Mouse (Mus musculus) left cerebral cortex, adult 18-20 months (tissue): ENCODE results near the gene Rftn2. TPM values are rescaled to one million over a fixed set of nuclear protein-coding genes. Genes with fewer than 3 reads are reported as not detected.

ENCODE experiments used
- DNase-seq, 2 experiments: peaks; one replicate each; pipeline ENCODE4 v3.0.0; 2021 to 2022; ENCODE audit warnings: low spot score in 2 of 2, mixed read lengths in 1 of 2
- total RNA-seq, 2 experiments: library from RNA; stranded (reverse); gene quantifications; 2 replicates each; pipeline ENCODE4 v1.2.3; 2021

The Rftn2 gene
- total RNA-seq, 2 experiments from 2014 or later = 21.9 to 25.1 TPM

DNA sequence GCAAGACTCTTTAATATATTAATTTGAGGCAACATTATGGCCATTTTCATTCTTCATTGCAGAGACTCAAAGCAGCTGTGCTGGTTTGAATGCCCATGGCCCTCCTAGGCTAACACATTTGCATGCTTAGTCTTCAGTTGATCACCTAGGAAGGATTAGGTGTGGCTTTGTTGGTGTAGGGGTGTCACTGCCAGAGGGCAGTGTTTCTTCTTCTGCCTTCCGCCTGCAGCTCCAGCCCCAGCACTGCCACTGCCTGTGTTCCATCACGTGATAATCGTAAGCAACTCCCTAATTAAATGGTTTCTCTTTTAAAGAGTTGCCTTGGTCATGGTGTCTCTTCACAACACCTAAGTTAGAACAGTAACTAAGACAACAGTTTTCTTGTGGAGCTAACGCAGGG is 13.8 kb downstream of the Rftn2 start:
- no peak for DNase-seq

DNA sequence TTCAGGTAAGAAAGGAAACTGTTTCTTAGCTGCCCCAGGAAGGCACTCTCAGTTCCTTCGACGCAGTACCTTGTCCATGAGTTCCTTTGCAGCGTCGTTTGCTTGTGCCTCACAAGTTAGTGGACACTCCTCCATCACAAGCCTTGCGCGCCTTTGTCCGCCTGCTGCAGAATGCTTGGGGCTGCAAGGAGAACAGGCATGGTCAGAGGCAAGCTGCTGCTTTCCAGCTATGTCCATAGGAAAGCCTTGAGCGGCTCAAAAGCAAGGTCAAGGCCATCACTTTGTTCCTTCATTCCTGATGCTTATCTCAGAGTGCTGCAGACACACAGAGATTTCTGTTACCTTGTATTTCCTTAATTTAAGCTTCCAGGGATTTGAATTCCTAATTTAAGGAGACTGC is 15.5 kb downstream of the Rftn2 start:
- DNase-seq = no peak

DNA sequence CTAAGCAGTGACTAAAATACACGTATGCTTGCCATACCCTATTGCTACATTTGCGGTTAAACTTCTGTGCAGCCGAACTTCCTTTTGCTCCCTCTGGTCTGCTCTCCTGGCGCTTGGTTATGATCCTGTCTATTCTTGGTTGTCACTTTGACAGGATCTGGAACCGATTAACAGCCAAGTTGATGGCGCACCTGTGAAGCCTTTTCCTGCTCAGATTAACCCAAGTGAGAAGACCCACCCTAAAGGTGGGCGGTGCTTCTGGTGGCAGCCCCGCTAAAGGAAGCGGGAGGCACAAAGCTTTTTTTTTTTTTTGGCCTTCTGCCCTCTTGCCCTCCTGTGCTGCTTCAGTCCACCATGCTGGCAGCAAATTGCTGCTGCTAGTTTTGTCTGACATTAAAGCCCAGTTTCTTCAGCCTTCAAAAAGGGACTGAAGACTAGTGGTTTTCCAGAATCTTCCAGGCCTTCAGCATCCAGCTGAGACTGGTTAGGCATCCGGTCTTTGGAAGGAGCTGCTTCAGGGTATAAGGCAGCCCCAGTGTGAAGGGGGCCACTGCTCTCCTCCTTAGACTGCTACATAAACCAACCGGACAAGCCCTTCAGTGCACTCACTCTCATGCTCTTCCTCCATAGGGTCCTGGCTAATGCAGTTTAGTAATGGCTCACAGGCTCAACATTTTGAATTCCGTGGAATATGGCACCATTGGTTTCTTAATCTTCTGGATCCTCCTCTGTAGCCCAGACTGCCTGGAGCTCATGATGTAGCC is 16.2 kb downstream of the Rftn2 start:
- DNase-seq = no peak

DNA sequence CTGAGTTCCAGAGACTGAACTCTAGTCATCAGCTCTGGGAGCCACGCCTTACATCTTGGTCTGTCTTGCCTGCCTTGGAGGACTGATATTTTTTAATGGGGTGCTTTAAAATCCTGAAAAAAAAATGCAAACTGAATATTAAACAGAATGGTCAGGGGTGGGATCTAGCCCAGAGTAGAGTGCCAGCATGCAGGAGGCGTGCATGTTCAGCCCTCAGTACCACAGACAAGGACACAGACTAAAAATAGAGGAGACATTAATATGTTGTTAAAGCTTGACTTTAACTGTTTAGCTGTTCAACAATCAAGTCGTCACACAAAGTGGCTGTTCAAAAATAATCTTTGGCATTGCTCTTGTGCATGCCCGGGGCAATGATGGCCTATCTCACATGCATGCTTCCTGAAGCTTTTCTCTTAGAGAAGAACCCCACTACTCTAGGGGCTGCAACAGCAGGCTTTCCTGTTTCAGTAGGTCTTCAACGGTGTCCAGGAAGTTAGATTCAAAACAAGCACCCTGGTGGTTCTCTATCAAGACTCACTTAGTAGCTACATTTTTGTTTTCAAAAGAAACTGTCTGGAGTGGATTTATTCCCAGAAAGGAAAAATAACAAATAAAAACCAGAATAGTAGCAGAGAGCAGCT is 18.0 kb downstream of the Rftn2 start:
- no peak for DNase-seq

DNA sequence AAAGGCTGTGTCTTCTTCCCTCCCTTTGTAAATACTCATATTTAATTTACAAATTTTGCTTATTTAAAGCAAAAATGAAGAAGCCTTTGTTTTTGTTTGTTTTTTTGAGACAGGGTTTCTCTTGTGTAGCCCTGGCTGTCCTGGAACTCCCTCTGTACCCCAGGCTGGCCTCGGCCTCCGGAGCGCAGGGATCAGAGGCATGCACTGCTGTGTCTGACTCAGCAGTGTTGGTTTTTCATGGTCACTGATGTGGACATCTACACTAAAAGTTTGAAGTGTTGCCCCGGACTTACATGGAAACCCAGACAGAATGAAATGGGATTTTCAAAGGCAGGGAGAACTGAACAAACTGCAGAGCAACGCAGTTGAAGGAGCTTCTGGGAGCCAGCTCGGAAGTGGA is 19.0 kb downstream of the Rftn2 start:
- no peak for DNase-seq

DNA sequence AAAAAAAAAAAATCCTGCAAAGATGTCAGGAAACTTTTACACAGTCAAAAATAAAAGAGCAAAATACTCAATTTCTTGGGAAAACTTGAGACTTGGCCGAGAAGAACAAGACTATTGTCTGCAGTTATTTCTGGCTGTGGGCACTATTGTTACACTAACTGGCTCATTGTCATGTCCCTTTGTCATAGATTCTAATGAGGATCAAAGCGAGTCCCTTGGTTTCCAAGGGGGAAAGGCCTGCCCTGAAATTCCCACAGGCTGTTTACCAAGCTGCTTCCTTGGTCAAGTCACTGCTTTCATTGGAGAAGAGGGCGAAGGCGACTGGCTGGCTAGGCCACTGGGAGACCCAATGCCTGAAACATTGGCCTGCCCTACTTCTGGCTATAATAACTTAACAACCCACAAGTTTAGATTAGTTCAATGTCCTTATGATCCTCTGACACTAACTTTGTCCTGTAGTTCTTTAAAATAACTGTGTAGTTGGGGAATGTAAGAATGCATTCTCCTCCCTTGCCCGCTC is 20.7 kb downstream of the Rftn2 start:
- no peak for DNase-seq

- DNase-seq = peak; percentile 32 to 34
Measured at GRCm38 (mm10) chr1:55201850-55202752, 24.5 kb downstream of the Rftn2 start.

GRCm38 (mm10) chr1:55198719-55199118 is 27.9 kb downstream of the Rftn2 start:
- no peak for DNase-seq

DNA sequence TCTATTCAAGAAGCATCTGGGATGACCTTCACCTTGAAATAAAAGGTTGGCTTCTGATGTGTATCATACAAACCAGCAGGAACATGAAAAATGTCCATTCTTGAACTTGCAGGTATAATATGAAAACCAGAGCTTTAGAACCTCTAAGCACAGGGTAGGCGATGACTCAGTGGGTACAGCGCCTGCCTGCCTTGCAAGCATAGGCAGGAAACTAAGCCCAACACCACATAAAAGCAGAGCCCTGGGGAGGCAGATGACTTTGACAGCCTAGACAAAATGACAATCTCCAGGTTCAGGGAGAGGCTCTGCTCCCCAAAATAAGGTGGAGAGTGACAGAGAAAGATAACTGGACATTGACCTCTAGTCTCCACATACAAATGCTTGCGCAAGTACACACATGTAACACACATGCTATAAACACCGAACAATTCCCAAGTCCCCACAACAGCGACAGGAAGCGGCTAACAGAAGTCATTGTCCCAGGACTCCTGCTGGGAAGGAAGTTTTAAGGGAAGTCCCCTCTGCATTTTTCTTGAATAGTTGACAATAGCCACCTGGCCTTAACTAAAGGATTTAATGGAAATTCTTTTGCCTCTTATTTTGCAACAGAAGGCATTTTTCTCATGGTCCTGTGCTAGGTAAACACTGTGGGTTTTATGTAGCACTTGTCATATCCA is 30.1 kb downstream of the Rftn2 start:
- DNase-seq = no peak

DNA sequence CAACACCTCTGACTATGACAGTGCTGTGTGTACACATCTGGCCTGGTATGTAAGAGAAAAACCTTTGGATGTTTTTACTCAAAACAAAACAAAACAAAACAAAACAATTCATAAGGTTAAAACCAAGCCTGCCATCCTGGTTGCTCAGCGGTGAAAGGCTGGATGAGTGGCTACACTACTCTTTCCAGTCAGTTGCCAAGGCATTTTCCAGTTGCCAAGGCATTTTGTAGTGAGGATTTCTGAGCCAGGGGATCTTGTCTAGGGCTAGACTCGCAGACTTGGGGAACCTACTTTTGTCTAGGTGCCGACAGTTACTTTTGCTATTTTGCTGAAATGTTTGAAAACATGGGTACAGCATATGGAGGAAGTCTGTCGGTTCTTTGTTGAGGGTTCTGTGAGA is 31.6 kb downstream of the Rftn2 start:
- DNase-seq = no peak

GRCm38 (mm10) chr1:55194064-55194915 is 32.3 kb downstream of the Rftn2 start:
- no peak for DNase-seq

- no peak for DNase-seq
Measured at GRCm38 (mm10) chr1:55193316-55193715, 33.3 kb downstream of the Rftn2 start.

- DNase-seq = peak in 1 of 2 experiments; percentile 12
Measured at GRCm38 (mm10) chr1:55192824-55193223, 33.8 kb downstream of the Rftn2 start.

GRCm38 (mm10) chr1:55192015-55192414 is 34.6 kb downstream of the Rftn2 start:
- no peak for DNase-seq

DNA sequence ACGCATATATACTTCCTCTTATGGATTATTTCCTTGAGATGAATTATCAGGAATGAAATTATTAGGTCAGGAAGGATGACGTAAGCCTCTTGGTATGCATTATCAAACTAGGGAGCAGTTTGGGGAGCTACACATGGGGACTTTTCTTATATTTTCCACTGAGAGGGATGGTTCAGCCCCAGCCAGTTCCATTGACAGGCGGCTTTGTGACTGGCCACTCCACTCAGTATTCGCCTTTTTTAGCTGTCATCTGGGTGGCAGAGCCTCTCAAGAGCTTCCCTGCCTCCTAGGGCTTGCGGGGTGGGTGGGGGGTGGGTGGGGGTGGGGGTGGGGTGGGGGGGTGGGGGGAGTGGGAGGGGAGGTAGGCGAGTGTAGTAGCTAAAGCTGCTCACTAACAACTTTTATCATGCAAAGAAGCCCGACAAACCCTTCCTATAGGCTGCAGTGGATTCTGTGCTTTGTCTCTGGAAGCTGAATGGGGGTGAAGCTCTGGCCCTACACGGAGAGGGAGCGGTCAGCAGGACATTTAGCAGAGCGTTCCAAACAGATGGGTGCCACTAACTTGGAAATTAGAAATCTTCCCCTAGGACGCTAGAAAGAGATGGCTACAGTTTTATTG is 39.9 kb downstream of the Rftn2 start:
- no peak for DNase-seq

DNA sequence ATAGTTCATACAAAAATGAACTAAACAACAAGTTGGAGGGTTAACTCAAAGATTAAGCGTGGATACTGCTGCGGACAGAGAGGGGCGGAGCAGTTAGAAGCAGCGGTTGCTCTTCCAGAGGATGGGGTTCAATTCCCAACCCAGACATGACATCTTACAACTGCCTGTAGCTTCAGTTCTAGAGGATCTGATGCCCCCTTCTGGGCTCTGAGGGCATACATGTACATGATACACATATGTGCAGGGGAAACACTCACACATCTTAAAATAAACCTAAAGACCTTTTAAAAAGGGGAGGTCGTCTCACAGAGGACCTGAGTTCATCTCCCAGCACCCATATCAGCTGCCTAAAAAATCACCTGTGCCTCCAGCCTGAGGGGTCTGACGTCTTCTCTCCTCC is 40.9 kb downstream of the Rftn2 start:
- DNase-seq = no peak

DNA sequence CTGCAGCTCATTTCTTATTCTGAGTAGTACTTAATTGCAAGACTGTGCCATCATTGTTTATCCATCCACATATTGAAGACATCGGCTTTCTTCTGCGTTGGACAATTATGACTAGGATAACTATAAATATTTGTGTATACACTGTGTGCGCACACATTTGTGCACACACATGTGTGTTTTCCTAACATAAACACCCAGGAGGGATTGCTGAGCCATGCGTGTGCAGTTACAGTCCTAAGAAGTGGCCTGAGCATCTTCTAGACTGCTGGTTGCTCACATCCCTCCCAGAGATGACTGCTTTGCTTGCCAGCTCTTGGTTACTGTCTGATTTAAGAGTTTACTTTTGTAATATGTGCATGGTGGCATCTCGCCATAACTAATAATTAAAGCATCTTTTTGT is 44.2 kb downstream of the Rftn2 start:
- no peak for DNase-seq

DNA sequence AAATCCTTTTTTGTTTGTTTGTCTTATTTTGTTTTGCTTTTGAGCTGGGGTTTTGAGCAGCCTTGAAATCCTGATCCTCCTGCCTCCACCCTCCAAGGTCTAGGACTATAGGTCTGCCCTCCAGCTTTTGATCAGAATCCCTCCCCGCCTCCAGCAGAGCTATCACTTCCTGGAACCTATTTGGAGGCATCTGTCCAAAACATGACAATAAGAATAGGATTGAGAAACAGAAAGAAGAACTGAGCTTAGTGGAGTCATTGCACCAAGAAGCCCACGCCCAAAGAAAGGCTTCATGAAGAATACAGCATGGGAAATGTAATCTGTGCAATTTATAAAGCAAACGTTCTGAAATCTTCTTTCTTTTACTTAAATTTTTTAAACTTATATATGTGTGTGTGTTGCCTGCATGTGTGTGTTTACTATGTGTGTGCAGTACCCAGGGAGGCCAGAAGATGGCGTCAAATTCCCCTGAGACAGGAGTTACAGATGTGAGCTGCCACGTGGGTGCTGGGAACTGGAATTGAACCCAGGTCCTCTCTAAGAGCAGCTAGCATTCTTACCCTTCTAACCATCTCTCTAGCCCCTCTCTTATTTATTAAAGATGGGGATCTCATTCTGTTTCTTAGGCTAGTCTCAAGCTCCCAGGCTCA is 46.5 kb downstream of the Rftn2 start:
- DNase-seq = no peak

DNA sequence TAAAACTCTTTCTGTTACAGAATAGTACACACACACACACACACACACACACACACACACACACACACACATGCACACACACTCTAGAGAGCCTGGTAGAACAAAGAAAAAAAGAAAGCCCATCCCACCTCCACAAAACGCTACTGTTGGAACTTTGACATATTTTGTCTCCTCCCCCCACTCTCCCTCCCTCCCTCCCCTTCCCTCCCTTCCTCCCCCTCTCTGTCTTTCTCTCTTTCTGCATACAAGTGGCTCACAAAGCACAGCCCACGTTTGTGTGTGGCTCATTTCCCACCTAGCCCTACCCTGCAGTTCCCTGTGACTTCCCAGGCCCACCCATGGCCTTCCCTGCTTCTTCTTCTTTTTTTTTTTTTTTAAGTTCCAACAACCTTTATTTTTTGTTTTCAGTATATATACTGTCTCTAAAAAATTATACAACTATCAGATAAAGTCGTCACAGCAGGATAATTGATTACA is 52.0 kb downstream of the Rftn2 start:
- no peak for DNase-seq
